Comparison of ENCODE assay signal across 9 mouse cellular contexts in genomic region chr17:12300896-12301706, GRCm38 (mm10). TPM values are rescaled to one million over a fixed set of nuclear protein-coding genes. Genes with fewer than 3 reads are reported as not detected.
DNase-seq lines count a peak whose midpoint lies in the region; ATAC-seq and TF ChIP-seq lines count a peak whose summit lies in the region.
"Had no signal": no experiment of that assay in that cellular context is flagged by ENCODE, and none has a peak within 500 bp of the region (broad histone marks: within the 10 kb centered on the region; RNA-seq: fewer than 3 reads in every experiment).

No protein-coding gene starts in this region.

- no peak overlapping the region for H3K27ac ChIP-seq in limb, embryonic 13.5 days
- no peak overlapping the region for H3K27ac ChIP-seq in midbrain, postnatal 0 days (ENCODE audit: low read depth, low read length)
- H3K27ac ChIP-seq: embryonic facial prominence, embryonic 12.5 days had no signal

- peak; percentile 90 for TF ChIP-seq CTCF in midbrain, postnatal 0 days (IDR thresholded peaks at IDR 0.05)

- intact Hi-C loops in heart, postnatal 14 days (cut with DNase I) = loop anchor here (5.0 kb wide), 1 partner anchor 34 kb away; no protein-coding TSS in a partner anchor

- no peaks in the 10 kb centered on the region for H3K9me3 ChIP-seq in limb, embryonic 13.5 days
- no peaks in the 10 kb centered on the region for H3K9me3 ChIP-seq in midbrain, postnatal 0 days (ENCODE audit: low read length)
- H3K9me3 ChIP-seq: embryonic facial prominence, embryonic 12.5 days had no signal

- 39% methylated on average over 3 of the region's 3 CpGs for WGBS in limb, embryonic 13.5 days
- WGBS in midbrain, postnatal 0 days = 53% methylated on average over 3 of the region's 3 CpGs

- no peak overlapping the region for H3K4me2 ChIP-seq in limb, embryonic 13.5 days (replicated peaks)
- no peak overlapping the region for H3K4me2 ChIP-seq in midbrain, postnatal 0 days (ENCODE audit: low read depth, low read length, poor library complexity, severe bottlenecking)
- H3K4me2 ChIP-seq: embryonic facial prominence, embryonic 12.5 days had no signal

- peaks cover 34% of the 10 kb centered on the region for H3K4me1 ChIP-seq in limb, embryonic 13.5 days
- peaks cover 11% of the 10 kb centered on the region; the same call in 1 of the 2 replicates for H3K4me1 ChIP-seq in midbrain, postnatal 0 days (ENCODE audit: insufficient read depth, low read length)

- no peaks in the 10 kb centered on the region for H3K36me3 ChIP-seq in limb, embryonic 13.5 days
- no peaks in the 10 kb centered on the region for H3K36me3 ChIP-seq in midbrain, postnatal 0 days (ENCODE audit: insufficient read depth, low read length)
- H3K36me3 ChIP-seq: embryonic facial prominence, embryonic 12.5 days had no signal

- no peaks in the 10 kb centered on the region for H3K27me3 ChIP-seq in limb, embryonic 13.5 days
- no peaks in the 10 kb centered on the region for H3K27me3 ChIP-seq in midbrain, postnatal 0 days (ENCODE audit: insufficient read depth, low read length)
- H3K27me3 ChIP-seq: embryonic facial prominence, embryonic 12.5 days had no signal

- DNase-seq in ovary, postnatal 14 days (ENCODE audit: low spot score) = peak; percentile 30
- DNase-seq in ovary, postnatal 10 days (ENCODE audit: low spot score) = no peak
- DNase-seq in cerebellum, adult 9-11 months = peak; percentile 54
- DNase-seq in heart, postnatal 14 days = peak; percentile 47 to 51
- peak; percentile 61 for DNase-seq in midbrain, postnatal 0 days (ENCODE audit: low spot score)
- peak; percentile 82 for DNase-seq in thymus, postnatal 25 days
- no peak for DNase-seq in adrenal gland, postnatal 36 days

- ATAC-seq in limb, embryonic 13.5 days (ENCODE audit: low FRiP score, low read depth) = peak; percentile 48
- peak; percentile 77; the same call in 1 of the 2 replicates for ATAC-seq in midbrain, postnatal 0 days (ENCODE audit: low FRiP score)

- no peak overlapping the region for H3K9ac ChIP-seq in limb, embryonic 13.5 days
- no peak overlapping the region for H3K9ac ChIP-seq in midbrain, postnatal 0 days (replicated peaks; ENCODE audit: low read length, poor library complexity, severe bottlenecking)
- H3K9ac ChIP-seq: embryonic facial prominence, embryonic 12.5 days had no signal

- no peak overlapping the region for H3K4me3 ChIP-seq in limb, embryonic 13.5 days
- H3K4me3 ChIP-seq in midbrain, postnatal 0 days (ENCODE audit: low read depth, low read length) = no peak overlapping the region
- H3K4me3 ChIP-seq: embryonic facial prominence, embryonic 12.5 days had no signal

RNA-seq across cellular contexts. Expression of gene Map3k4, which starts 17.5 kb away (rescaled TPM):
- 10 to 100 TPM; 36.5 to 37.5 TPM for total RNA-seq in heart, postnatal 14 days (2021)
- polyA plus RNA-seq in limb, embryonic 13.5 days (2015; fragmentation: Nextera tagmentation; extraction: Ambion mirVana) = 42.6 and 42.7 TPM in 2 replicates
- 36.1 and 37.1 TPM in 2 replicates for total RNA-seq in midbrain, postnatal 0 days (2014; rRNA removed)
- polyA plus RNA-seq in midbrain, postnatal 0 days (2015; fragmentation: Nextera tagmentation; extraction: Ambion mirVana) = 35.1 and 47.9 TPM in 2 replicates
- 10 to 100 TPM; 20.1 to 27.4 TPM for total RNA-seq in adrenal gland, postnatal 36 days (2021)

Comparison
In these comparisons a context has a peak if more than half of its experiments do, and no peak if none do; other contexts are left out.
1. DNase-seq: peak in ovary, postnatal 14 days (single experiment), cerebellum, adult 9-11 months (single experiment), heart, postnatal 14 days (2 of 2), midbrain, postnatal 0 days (single experiment) and thymus, postnatal 25 days (single experiment); none in ovary, postnatal 10 days (single experiment) and adrenal gland, postnatal 36 days (0 of 2).